Comparison of ENCODE assay signal across 22 mouse cellular contexts in the genomic region with DNA sequence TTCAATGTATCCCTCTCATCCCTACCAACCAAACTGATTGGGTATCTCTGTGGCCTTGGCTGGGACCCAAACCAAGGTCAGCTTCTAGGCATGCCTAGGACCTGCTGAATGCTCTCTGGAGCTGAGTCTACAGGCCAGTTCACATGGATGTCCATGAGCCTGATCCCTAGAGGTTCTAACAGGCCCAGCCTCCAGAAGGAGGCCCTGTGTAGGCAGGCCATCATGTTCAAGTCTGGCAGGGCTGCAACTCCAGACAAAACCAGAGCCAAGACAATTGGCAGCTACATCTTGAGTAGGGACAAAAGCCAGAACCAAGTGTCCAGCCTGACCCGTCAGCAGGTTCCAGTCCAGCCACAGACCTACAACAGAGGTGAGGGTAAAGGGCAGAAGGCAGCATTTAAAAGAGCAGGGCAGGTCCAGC. TPM values are rescaled to one million over a fixed set of nuclear protein-coding genes. Genes with fewer than 3 reads are reported as not detected.
DNase-seq lines count a peak whose midpoint lies in the region; ATAC-seq and TF ChIP-seq lines count a peak whose summit lies in the region.
"Had no signal": no experiment of that assay in that cellular context is flagged by ENCODE, and none has a peak within 500 bp of the region (broad histone marks: within the 10 kb centered on the region; RNA-seq: fewer than 3 reads in every experiment).

No protein-coding gene starts in this region.

- no peak for ATAC-seq in intestine, postnatal 0 days
- no peak for ATAC-seq in forebrain, embryonic 11.5 days (replicated peaks; ENCODE audit: low FRiP score)
- ATAC-seq: intestine, embryonic 15.5 days had no signal

- H3K4me2 ChIP-seq in intestine, postnatal 0 days (replicated peaks; ENCODE audit: low read depth), result no peak overlapping the region
- H3K4me2 ChIP-seq in forebrain, embryonic 11.5 days (ENCODE audit: low read depth, low read length, severe bottlenecking), result no peak overlapping the region
- H3K4me2 ChIP-seq: embryonic facial prominence, embryonic 13.5 days; hindbrain, embryonic 12.5 days; intestine, embryonic 15.5 days; liver, embryonic 11.5 days had no signal

- TF ChIP-seq CTCF in liver, adult 2 months (IDR thresholded peaks at IDR 0.05; ENCODE audit: low read depth, low read length), result no peak
- TF ChIP-seq CTCF in intestine, postnatal 0 days (IDR thresholded peaks at IDR 0.05; ENCODE audit: low read depth), result no peak

- H3K4me1 ChIP-seq in liver, adult 2 months (ENCODE audit: control insufficient read depth, insufficient read depth, low read length), result peaks cover 45% of the 10 kb centered on the region
- H3K4me1 ChIP-seq in intestine, postnatal 0 days (replicated peaks; ENCODE audit: control insufficient read depth, insufficient read depth, low read length), result no peaks in the 10 kb centered on the region
- H3K4me1 ChIP-seq in forebrain, embryonic 11.5 days (replicated peaks; ENCODE audit: control insufficient read depth, insufficient read depth, low read length), result no peaks in the 10 kb centered on the region
- H3K4me1 ChIP-seq: embryonic facial prominence, embryonic 13.5 days; hindbrain, embryonic 12.5 days; intestine, embryonic 15.5 days had no signal

- H3K9ac ChIP-seq in liver, adult 2 months (ENCODE audit: low read depth, low read length), result no peak overlapping the region
- no peak overlapping the region for H3K9ac ChIP-seq in intestine, postnatal 0 days (ENCODE audit: low read depth, low read length)
- H3K9ac ChIP-seq in forebrain, embryonic 11.5 days (ENCODE audit: low read length), result no peak overlapping the region
- H3K9ac ChIP-seq: embryonic facial prominence, embryonic 13.5 days; hindbrain, embryonic 12.5 days; intestine, embryonic 15.5 days had no signal

- peak overlapping the region; percentile 37 for H3K27ac ChIP-seq in liver, adult 2 months (replicated peaks; ENCODE audit: insufficient read depth, low read depth, low read length)
- no peak overlapping the region for H3K27ac ChIP-seq in intestine, postnatal 0 days (ENCODE audit: low read depth, low read length)
- no peak overlapping the region for H3K27ac ChIP-seq in forebrain, embryonic 11.5 days (ENCODE audit: low read depth, low read length)
- H3K27ac ChIP-seq: embryonic facial prominence, embryonic 13.5 days; hindbrain, embryonic 12.5 days; intestine, embryonic 15.5 days had no signal

- 22% methylated on average over 1 of the region's 1 CpGs for WGBS in liver, adult 2 months
- WGBS in intestine, postnatal 0 days, result 93% methylated on average over 1 of the region's 1 CpGs
- WGBS in forebrain, embryonic 11.5 days, result 93% methylated on average over 1 of the region's 1 CpGs

- no peaks in the 10 kb centered on the region for H3K79me2 ChIP-seq in liver, adult 2 months (ENCODE audit: control insufficient read depth, insufficient read depth, low read length)

- no peaks in the 10 kb centered on the region for H3K27me3 ChIP-seq in liver, adult 2 months (ENCODE audit: control insufficient read depth, insufficient read depth, low read length)
- H3K27me3 ChIP-seq in intestine, postnatal 0 days (replicated peaks; ENCODE audit: control insufficient read depth, insufficient read depth, low read length), result no peaks in the 10 kb centered on the region
- no peaks in the 10 kb centered on the region for H3K27me3 ChIP-seq in forebrain, embryonic 11.5 days (ENCODE audit: control insufficient read depth, insufficient read depth, low read length)
- H3K27me3 ChIP-seq: embryonic facial prominence, embryonic 13.5 days; hindbrain, embryonic 12.5 days; intestine, embryonic 15.5 days had no signal

- H3K36me3 ChIP-seq in liver, adult 2 months (ENCODE audit: control insufficient read depth, insufficient read depth, low read length), result peaks cover 38% of the 10 kb centered on the region
- peaks cover 88% of the 10 kb centered on the region for H3K36me3 ChIP-seq in intestine, postnatal 0 days (ENCODE audit: control insufficient read depth, insufficient read depth)
- peaks cover 18% of the 10 kb centered on the region for H3K36me3 ChIP-seq in forebrain, embryonic 11.5 days (ENCODE audit: control insufficient read depth, insufficient read depth, low read length)

- TF ChIP-seq POLR2A in liver, adult 2 months (IDR thresholded peaks at IDR 0.05; ENCODE audit: extremely low read depth, insufficient read depth, low read length), result no peak

- peak; percentile 95 for DNase-seq in liver, adult 2 months (ENCODE audit: extremely low read depth, low read depth, low spot score)
- no peak for DNase-seq in liver
- DNase-seq in adrenal gland, postnatal 25 days, result peak; percentile 36
- DNase-seq in cerebellum, adult 18-20 months, result peak; percentile 58 to 61
- DNase-seq in cerebellum, postnatal 36 days, result peak; percentile 47 to 54
- no peak for DNase-seq in forebrain, embryonic 11.5 days (ENCODE audit: low spot score)
- DNase-seq: gastrocnemius, postnatal 10 days; layer of hippocampus, postnatal 36 days; lung, adult 2 months; lung, postnatal 36 days; right cerebral cortex, postnatal 14 days; thymus, postnatal 25 days had no signal

- no peak overlapping the region for H3K4me3 ChIP-seq in liver, adult 2 months (ENCODE audit: insufficient read depth, low read depth, low read length)
- H3K4me3 ChIP-seq in intestine, postnatal 0 days (ENCODE audit: low read depth, low read length), result no peak overlapping the region
- no peak overlapping the region for H3K4me3 ChIP-seq in forebrain, embryonic 11.5 days (ENCODE audit: low read depth, low read length)
- H3K4me3 ChIP-seq: embryonic facial prominence, embryonic 13.5 days; hindbrain, embryonic 12.5 days; intestine, embryonic 15.5 days had no signal

- no peaks in the 10 kb centered on the region for H3K9me3 ChIP-seq in intestine, postnatal 0 days (ENCODE audit: control insufficient read depth)
- no peaks in the 10 kb centered on the region for H3K9me3 ChIP-seq in forebrain, embryonic 11.5 days (ENCODE audit: control insufficient read depth, low read length)
- H3K9me3 ChIP-seq: embryonic facial prominence, embryonic 13.5 days; hindbrain, embryonic 12.5 days; intestine, embryonic 15.5 days had no signal

RNA-seq across cellular contexts. Expression of a gene that starts 15.0 kb away (rescaled TPM):
- 2.6 and 3.4 TPM in 2 replicates for total RNA-seq in liver, adult 2 months (2014; rRNA removed)
- 6.3 and 9.2 TPM in 2 replicates for polyA plus RNA-seq in liver, adult 2 months (2012; rRNA removed)
- 9.3 and 9.6 TPM in 2 replicates for total RNA-seq in adrenal gland, postnatal 25 days (2021)
- polyA plus RNA-seq in intestine, postnatal 0 days (2015; fragmentation: Nextera tagmentation; extraction: Ambion mirVana), result 4.0 and 4.4 TPM in 2 replicates
- 38.0 and 49.3 TPM in 2 replicates for polyA plus RNA-seq in forebrain, embryonic 11.5 days (2014; fragmentation: Nextera tagmentation; extraction: Ambion mirVana)

RNA-seq across cellular contexts. Expression of a gene that starts 53.7 kb away (rescaled TPM):
- total RNA-seq in liver, adult 2 months (2014; rRNA removed), result 19.7 and 26.9 TPM in 2 replicates
- 37.1 and 38.0 TPM in 2 replicates for polyA plus RNA-seq in liver, adult 2 months (2012; rRNA removed)
- 25.4 and 29.5 TPM in 2 replicates for total RNA-seq in adrenal gland, postnatal 25 days (2021)
- polyA plus RNA-seq in intestine, postnatal 0 days (2015; fragmentation: Nextera tagmentation; extraction: Ambion mirVana), result 4.1 and 4.6 TPM in 2 replicates
- polyA plus RNA-seq in forebrain, embryonic 11.5 days (2014; fragmentation: Nextera tagmentation; extraction: Ambion mirVana), result 15.8 and 16.1 TPM in 2 replicates

RNA-seq across cellular contexts. Expression of a gene that starts 54.1 kb away (rescaled TPM):
- not detected in 2 replicates for total RNA-seq in liver, adult 2 months (2014; rRNA removed)
- not detected in 2 replicates for polyA plus RNA-seq in liver, adult 2 months (2012; rRNA removed)
- not detected in 2 replicates for total RNA-seq in adrenal gland, postnatal 25 days (2021)
- polyA plus RNA-seq in intestine, postnatal 0 days (2015; fragmentation: Nextera tagmentation; extraction: Ambion mirVana), result not detected in 2 replicates
- 0.21 and 0.23 TPM in 2 replicates for polyA plus RNA-seq in forebrain, embryonic 11.5 days (2014; fragmentation: Nextera tagmentation; extraction: Ambion mirVana)
- total RNA-seq: gastrocnemius, postnatal 10 days; heart, adult 8-10 months; left cerebral cortex, postnatal 36 days had no signal
- polyA plus RNA-seq: frontal cortex, adult 2 months; heart, postnatal 0 days; intestine, embryonic 15.5 days; large intestine, adult 2 months had no signal

Comparison
In these comparisons a context has a peak if more than half of its experiments do, and no peak if none do; other contexts are left out.
1. DNase-seq: peak in liver, adult 2 months (single experiment), adrenal gland, postnatal 25 days (single experiment), cerebellum, adult 18-20 months (2 of 2) and cerebellum, postnatal 36 days (2 of 2); none in liver (single experiment) and forebrain, embryonic 11.5 days (single experiment).